Mouse (Mus musculus) heart, postnatal 0 days (tissue): ENCODE measurements around the gene Grb7.

Source experiments
- CTCF ChIP-seq: IDR thresholded peaks from 2 replicates; pipeline ENCODE4 v1.5.1; 2016; ENCODE audit warnings: antibody characterized with exemption, control low read depth, low read depth
- EP300 ChIP-seq: IDR thresholded peaks from 2 replicates; pipeline ENCODE4 v1.6.1; 2016; ENCODE audit warnings: antibody characterized with exemption, low read depth

GRCm38 (mm10) chr11:98473916-98474479, 27.8 kb downstream of the Grb7 start:
- TF ChIP-seq EP300 (no peak), CTCF (no peak)
